Mouse (Mus musculus) hindbrain, embryonic 12.5 days (tissue): ENCODE measurements around the gene Mnat1. TPM values are rescaled to one million over a fixed set of nuclear protein-coding genes. Genes with fewer than 3 reads are reported as not detected.

ENCODE experiments used
- ATAC-seq: fragments of 200-750 bp; cut with Nextera tagmentation; 2 replicates; pipeline ENCODE4 v1.8.0; 2017; ENCODE audit warnings: moderate TSS enrichment; ENCODE audit not compliant: low FRiP score
- H3K27ac ChIP-seq: fragments of 300-500 bp; sonication (generic); 2 replicates; pipeline ENCODE4 v1.5.1; 2016; ENCODE audit warnings: mild to moderate bottlenecking
- H3K27me3 ChIP-seq: fragments of 300-500 bp; sonication (generic); 2 replicates; pipeline ENCODE4 v1.6.1; 2016; ENCODE audit warnings: mild to moderate bottlenecking
- H3K36me3 ChIP-seq: fragments of 300-500 bp; sonication (generic); 2 replicates; pipeline ENCODE4 v1.6.1; 2016; ENCODE audit warnings: mild to moderate bottlenecking
- H3K4me1 ChIP-seq: fragments of 300-500 bp; sonication (generic); 2 replicates; pipeline ENCODE4 v1.6.1; 2016
- H3K4me2 ChIP-seq: fragments of 300-500 bp; sonication (generic); replicated peaks from 2 replicates; pipeline ENCODE4 v1.6.1; 2016; ENCODE audit warnings: mild to moderate bottlenecking
- H3K4me3 ChIP-seq: fragments of 300-500 bp; sonication (generic); 2 replicates; pipeline ENCODE4 v1.5.1; 2016; ENCODE audit warnings: mild to moderate bottlenecking
- H3K9ac ChIP-seq: fragments of 300-500 bp; sonication (generic); 2 replicates; pipeline ENCODE4 v1.6.1; 2016; ENCODE audit warnings: mild to moderate bottlenecking, moderate library complexity
- H3K9me3 ChIP-seq: fragments of 300-500 bp; sonication (generic); replicated peaks from 2 replicates; pipeline ENCODE4 v1.6.1; 2016; ENCODE audit warnings: mild to moderate bottlenecking
- WGBS: fragments of 180-500 bp; shearing (Covaris S2); methylation state at CpG from one replicate; pipeline ENCODE4 v1.1.7; 2016; 5-methylcytosine and 5-hydroxymethylcytosine counted together
- polyA plus RNA-seq: library from polyadenylated mRNA; unstranded; fragments of >200 nt; fragmentation: Nextera tagmentation; extraction: Ambion mirVana; gene quantifications from 2 replicates; pipeline ENCODE4 v1.2.1, GENCODE M21; 2016

The Mnat1 gene
- polyA plus RNA-seq, 1 experiment from 2014 or later = 26.4 TPM

DNA sequence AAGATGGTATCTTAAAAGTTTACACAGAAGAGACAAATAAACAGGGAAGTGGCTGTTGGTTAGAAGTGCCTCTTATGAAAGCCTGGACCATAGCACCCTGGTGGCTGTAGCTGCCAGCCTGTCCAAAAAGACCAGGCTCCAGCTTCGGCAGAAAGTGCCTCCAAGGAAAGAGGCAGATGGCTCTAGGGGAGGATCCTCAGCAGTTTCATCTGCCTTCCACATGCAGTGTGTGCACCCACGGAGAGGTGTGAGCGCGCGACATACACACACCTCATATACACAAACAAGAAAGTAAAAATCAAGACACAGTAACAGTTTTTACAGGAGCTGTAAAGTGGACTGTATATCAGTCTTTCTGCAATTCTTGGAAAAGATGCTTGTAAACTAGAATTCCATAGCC is 175.1 kb downstream of the Mnat1 start:
- H3K36me3 ChIP-seq = peaks cover 33% of the 10 kb centered on the region
- no peak overlapping the region for H3K27ac ChIP-seq
- H3K4me1 ChIP-seq = no peaks in the 10 kb centered on the region
- H3K27me3 ChIP-seq = no peaks in the 10 kb centered on the region
- no peak overlapping the region for H3K4me2 ChIP-seq
- no peak overlapping the region for H3K4me3 ChIP-seq
- ATAC-seq = no peak
- H3K9ac ChIP-seq = no peak overlapping the region
- H3K9me3 ChIP-seq = no peaks in the 10 kb centered on the region
- 84% methylated on average over 5 of the region's 5 CpGs for WGBS

DNA sequence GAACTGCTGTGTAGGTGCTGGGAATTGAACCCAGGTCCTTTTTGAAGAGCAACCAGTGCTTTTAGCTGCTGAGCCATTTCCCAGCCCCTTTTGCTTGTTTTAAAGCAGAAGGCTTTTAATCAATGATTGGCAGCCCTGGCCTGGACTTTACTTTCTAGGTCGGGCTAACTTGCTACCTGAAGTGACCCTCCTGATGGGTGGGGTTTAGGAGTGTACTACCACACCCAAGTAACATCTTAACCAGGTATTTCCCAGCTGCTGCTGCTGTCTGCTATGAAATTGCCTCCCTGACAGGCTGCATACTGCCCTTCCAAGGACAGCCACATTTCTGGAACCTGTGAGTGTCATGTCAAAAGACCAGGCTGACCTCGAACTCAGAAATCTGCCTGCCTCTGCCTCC is 177.0 kb downstream of the Mnat1 start:
- no peaks in the 10 kb centered on the region for H3K9me3 ChIP-seq
- H3K27me3 ChIP-seq = no peaks in the 10 kb centered on the region
- H3K36me3 ChIP-seq = peaks cover 22% of the 10 kb centered on the region
- ATAC-seq = no peak
- H3K9ac ChIP-seq = no peak overlapping the region
- H3K4me1 ChIP-seq = no peaks in the 10 kb centered on the region
- WGBS = 89% methylated on average over 2 of the region's 2 CpGs
- no peak overlapping the region for H3K4me3 ChIP-seq
- H3K4me2 ChIP-seq = no peak overlapping the region
- H3K27ac ChIP-seq = no peak overlapping the region

DNA sequence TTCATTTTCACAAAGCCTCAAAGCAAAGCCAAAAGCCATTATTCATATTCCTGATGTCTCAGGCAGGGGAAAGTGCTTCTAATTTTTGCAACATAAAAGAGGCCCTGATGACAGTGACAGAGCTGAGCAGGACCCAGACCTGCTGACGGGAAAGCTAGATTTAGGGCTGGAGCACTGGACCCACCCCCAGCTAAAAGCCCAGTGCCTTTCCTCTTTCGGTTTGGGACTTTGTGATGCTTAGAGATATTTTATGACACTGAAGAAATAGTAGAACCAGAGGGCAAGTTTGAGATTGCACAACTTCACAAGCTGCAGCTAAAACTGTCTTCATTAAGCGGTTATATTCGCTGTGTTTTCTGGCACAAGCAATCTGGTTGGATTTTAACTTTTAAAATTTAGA is 181.1 kb downstream of the Mnat1 start:
- no peak for ATAC-seq
- Histone ChIP-seq H3K4me1 (no peaks in the 10 kb centered on the region), H3K4me3 (no peak overlapping the region), H3K9me3 (no peaks in the 10 kb centered on the region), H3K9ac (no peak overlapping the region), H3K27me3 (no peaks in the 10 kb centered on the region), H3K36me3 (0 out of 2 replicates have a peak, but pooled peaks cover 7% of the 10 kb centered on the region), H3K27ac (no peak overlapping the region), H3K4me2 (no peak overlapping the region)
- 93% methylated on average over 4 of the region's 4 CpGs for WGBS

DNA sequence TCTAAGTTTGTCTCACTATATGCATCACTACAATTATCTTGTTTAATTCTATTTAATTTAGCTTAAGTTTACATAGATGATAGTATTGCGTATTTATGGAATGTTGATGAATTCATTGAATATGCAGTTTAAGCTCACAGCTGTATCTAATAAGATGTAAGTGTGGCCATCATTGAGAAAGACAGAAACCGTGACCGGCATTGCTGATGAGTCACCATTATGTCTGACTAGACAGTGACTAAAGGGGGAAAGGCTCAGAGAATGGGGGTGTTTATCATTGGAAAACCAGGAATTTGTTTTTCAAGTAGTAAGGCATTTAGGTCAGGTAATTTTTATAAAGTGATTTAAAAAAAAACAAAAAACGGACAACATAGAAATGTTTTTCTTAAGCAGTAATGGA is 184.2 kb downstream of the Mnat1 start:
- H3K4me1 ChIP-seq = no peaks in the 10 kb centered on the region
- no peak for ATAC-seq
- no peaks in the 10 kb centered on the region for H3K36me3 ChIP-seq
- H3K27me3 ChIP-seq = no peaks in the 10 kb centered on the region
- WGBS = 91% methylated on average over 4 of the region's 4 CpGs
- H3K4me3 ChIP-seq = no peak overlapping the region
- no peaks in the 10 kb centered on the region for H3K9me3 ChIP-seq
- no peak overlapping the region for H3K9ac ChIP-seq
- H3K27ac ChIP-seq = no peak overlapping the region
- H3K4me2 ChIP-seq = no peak overlapping the region

DNA sequence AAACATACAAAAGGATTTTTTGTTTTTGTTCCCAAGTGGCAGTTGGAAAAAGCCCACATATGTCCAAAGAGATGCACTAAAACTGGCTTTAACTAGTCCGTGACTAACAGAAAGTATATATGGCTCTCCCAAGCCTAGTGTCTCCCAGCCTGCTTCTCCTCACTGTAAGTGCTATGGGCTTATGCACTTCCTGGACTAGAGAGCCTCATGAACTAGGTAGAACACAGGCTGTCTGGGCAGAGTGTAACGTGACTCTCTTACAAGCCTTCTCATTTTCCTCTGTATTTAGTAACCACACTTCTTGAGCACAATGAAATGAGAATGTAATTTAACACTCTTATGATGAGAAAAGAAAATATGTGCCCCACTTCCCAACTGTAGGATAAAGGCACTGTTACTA is 185.2 kb downstream of the Mnat1 start:
- ATAC-seq = no peak
- Histone ChIP-seq H3K4me3 (no peak overlapping the region), H3K27ac (no peak overlapping the region), H3K4me2 (no peak overlapping the region), H3K27me3 (no peaks in the 10 kb centered on the region), H3K9me3 (no peaks in the 10 kb centered on the region), H3K36me3 (no peaks in the 10 kb centered on the region), H3K9ac (no peak overlapping the region), H3K4me1 (no peaks in the 10 kb centered on the region)
- WGBS = 79% methylated on average over 2 of the region's 2 CpGs

DNA sequence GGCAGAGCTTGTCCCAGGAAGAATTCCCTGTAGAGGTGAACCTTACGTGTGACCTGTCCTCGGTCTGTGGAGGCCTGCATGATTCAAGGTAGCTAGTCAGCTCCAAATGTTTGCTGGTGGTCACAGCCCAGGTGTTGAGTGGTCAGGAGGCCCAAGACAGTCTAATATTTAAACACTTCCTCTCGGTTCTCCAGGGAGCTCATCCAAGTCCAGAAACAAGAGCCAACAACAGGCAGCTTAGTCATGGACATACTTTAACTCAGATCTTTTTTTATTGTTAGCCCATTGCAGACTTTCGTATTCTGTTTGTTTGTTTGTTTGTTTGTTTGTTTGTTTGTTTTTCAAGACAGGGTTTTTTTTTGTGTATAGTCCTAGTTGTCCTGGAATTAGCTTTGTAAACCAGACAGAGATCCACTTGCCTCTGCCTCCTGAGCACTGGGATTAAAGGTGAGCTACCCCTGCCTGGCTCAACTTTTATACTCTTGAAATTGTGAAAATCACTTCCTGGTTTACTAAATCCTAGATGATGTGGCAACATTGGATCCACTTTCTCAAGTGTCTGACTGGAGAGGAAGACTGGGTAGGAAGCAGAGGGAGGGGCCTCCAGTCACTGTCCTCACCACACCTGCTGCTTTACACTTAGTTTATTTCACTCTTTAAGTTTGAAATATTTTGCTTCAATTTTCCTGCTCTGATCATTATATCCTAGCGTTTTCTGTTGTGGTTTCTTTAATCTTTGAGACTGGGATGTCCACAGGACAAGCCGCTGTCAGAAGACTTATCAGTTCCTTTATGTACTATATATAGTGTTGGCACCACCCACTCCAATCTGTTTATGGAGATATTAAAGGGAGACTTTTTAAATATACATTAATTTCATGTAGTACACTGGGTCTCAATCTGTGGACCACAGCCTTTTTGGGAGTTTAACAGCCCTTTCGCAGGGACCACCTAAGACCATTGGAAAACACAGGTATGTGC is 194.5 kb downstream of the Mnat1 start:
- H3K9me3 ChIP-seq = no peaks in the 10 kb centered on the region
- 0 out of 2 replicates have a peak, but pooled peaks cover 5% of the 10 kb centered on the region for H3K4me1 ChIP-seq
- 92% methylated on average over 7 of the region's 7 CpGs for WGBS
- H3K9ac ChIP-seq = no peak overlapping the region
- no peaks in the 10 kb centered on the region for H3K27me3 ChIP-seq
- H3K27ac ChIP-seq = no peak overlapping the region
- no peak overlapping the region for H3K4me2 ChIP-seq
- H3K36me3 ChIP-seq = peaks cover 8% of the 10 kb centered on the region; the same call in 1 of the 2 replicates
- no peak overlapping the region for H3K4me3 ChIP-seq
- ATAC-seq = no peak

Other genes with a start within 250 kb of the Mnat1 start
- gene Six6, start 183.8 kb upstream of the Mnat1 start, polyA plus RNA-seq = 0.17 TPM in 1 of 2 replicates, not detected in the other
- gene 4930447C04Rik, start 182.9 kb upstream of the Mnat1 start, polyA plus RNA-seq = 4.1 and 4.2 TPM in 2 replicates
- gene Six1, start 69.8 kb upstream of the Mnat1 start, polyA plus RNA-seq = 36.0 and 36.9 TPM in 2 replicates
- gene Six4, start 10.3 kb upstream of the Mnat1 start, polyA plus RNA-seq = 6.0 and 6.4 TPM in 2 replicates
- 18.7 and 19.9 TPM in 2 replicates for gene Trmt5, start 163.0 kb downstream of the Mnat1 start, polyA plus RNA-seq
- gene Slc38a6, start 163.1 kb downstream of the Mnat1 start, polyA plus RNA-seq = 12.1 and 12.6 TPM in 2 replicates